Mouse (Mus musculus): ENCODE data around the gene Ctnnbip1. TPM values are rescaled to one million over a fixed set of nuclear protein-coding genes. Genes with fewer than 3 reads are reported as not detected.
A peak's percentile ranks its signal among the peaks of the same experiment; 100 is the strongest.

The Ctnnbip1 gene
- total RNA-seq, 2 experiments from 2014 or later, result 44.7 to 44.8 TPM

- no peak for DNase-seq (ENCODE audit: low spot score in 2 of 2)
Observed at GRCm38 (mm10) chr4:149585236-149585635, 67.2 kb downstream of the Ctnnbip1 start.

DNA sequence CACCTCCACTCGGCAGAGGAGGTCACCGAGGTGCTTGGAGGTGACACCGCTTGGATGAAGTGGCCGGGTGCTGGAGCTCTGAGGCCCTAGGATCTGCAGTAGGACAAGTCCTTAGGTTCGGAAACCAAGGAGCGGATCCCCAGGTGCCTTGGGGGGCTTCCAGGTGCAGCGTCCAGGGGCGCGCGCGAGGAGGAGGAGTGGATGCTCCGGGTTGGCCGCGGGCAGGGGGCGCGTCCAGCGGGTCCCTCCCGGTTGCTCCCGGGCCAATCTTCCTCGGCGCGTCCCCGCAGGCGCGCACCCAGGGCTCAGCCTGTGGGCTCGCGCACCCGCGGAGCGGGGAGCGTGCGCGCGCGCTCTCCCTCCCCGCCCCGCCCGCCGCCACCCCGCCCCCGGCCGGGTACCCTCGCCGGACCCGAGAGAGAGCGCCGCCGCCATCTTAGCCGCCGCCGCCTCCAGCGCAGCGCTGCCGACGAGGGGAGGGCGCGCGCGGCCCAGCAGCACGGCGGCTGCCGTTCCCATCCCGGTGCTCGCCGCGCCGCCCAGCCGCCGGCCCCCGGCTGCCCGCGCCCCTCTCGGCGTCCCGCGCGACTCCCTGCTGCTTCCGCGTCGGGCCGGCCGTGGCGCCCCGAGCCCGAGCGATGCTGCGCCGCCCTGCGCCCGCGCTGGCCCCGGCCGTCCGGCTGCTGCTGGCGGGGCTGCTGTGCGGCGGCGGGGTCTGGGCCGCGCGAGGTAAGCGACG is 68.2 kb downstream of the Ctnnbip1 start, which contains the start of gene Clstn1:
Gene Clstn1, plus strand, starts transcription at position 425 of the 739 bp plus-strand sequence.
- DNase-seq (ENCODE audit: low spot score in 2 of 2), result peak in 1 of 2 experiments; percentile 33

- DNase-seq (ENCODE audit: low spot score in 2 of 2), result no peak
Observed at GRCm38 (mm10) chr4:149586783-149587595, 69.0 kb downstream of the Ctnnbip1 start.

DNA sequence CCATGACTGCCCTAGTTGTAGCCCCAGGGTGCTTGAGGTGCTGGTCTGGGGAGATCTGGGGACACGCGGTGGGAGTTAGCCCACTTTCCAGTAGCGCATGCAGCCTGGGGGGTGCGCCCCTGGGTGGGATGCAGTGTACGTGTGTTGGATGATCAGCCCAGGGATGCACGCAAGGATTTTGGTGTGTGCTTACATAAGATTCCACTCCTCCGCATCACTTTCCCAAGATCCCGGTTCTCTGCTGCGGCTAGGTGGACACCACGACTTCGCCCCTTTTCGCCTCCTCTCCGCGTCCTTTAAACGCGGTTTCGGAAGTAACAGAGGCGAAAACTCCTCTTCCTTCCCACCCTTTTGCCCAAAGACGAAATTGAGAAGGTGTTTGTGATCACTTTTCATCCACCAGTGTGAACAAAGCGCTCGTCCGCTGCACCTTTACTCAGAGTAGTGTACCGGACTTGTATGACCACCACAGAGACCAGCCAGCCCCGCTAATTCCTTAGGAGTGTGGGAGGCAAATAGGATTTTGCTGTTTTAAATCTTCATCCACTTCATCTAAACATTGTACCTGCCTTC is 69.6 kb downstream of the Ctnnbip1 start:
- DNase-seq (ENCODE audit: low spot score in 2 of 2), result no peak

- no peak for DNase-seq (ENCODE audit: low spot score in 2 of 2)
Observed at GRCm38 (mm10) chr4:149590200-149590599, 72.2 kb downstream of the Ctnnbip1 start.

DNA sequence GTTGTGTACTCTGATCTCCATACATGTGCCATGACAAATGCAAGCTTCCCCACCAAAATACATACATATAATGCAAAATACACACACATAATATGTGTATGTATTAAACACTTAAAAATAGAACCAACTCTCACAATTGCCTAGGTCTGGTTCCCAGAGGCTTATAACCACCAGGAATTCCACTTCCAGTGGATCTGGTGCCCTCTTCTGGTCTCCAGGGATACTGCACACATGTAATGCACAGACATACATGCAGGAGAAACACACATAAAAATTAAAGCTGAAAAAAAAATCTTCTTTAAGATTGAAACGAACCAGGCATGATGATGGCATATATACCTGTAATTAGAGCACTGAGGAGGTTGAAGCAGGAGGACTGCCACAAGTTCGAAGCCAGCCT is 73.5 kb downstream of the Ctnnbip1 start:
- DNase-seq (ENCODE audit: low spot score in 2 of 2), result no peak

GRCm38 (mm10) chr4:149594913-149595581 is 77.0 kb downstream of the Ctnnbip1 start:
- DNase-seq (ENCODE audit: low spot score in 2 of 2), result no peak

DNA sequence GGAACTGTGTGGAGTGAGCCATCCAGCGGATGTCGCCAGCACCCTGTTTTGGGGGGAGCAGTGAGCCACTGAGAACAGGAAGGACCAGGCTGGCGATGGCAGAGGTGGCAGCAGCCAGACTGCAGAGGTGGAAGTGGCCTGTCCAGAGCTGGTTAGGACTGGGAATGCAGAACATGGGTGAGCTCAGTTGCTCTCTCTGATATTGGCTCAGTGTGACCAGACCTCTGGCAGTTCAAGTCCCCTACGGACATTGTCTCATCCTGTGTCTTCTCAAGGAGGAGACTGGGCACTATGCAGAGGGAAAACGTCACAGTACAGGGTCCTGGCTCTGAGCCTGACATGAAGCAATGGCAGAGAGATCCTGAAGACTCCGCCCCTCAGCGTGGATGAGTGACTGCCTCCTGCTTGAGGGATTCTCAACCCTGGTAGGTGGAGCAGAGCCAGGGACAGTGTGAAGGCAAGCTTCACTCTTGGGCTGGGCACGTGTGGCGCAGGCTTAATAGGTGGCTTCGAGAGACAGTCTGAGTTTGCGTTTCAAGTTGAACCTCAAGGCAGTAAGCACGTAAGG is 79.7 kb downstream of the Ctnnbip1 start:
- no peak for DNase-seq (ENCODE audit: low spot score in 2 of 2)

GRCm38 (mm10) chr4:149599549-149599948 is 81.5 kb downstream of the Ctnnbip1 start:
- no peak for DNase-seq (ENCODE audit: low spot score in 2 of 2)

GRCm38 (mm10) chr4:149600130-149600529 is 82.1 kb downstream of the Ctnnbip1 start:
- DNase-seq (ENCODE audit: low spot score in 2 of 2), result no peak

- no peak for DNase-seq (ENCODE audit: low spot score in 2 of 2)
Observed at GRCm38 (mm10) chr4:149601484-149601883, 83.4 kb downstream of the Ctnnbip1 start.

- no peak for DNase-seq (ENCODE audit: low spot score in 2 of 2)
Observed at GRCm38 (mm10) chr4:149602236-149602635, 84.2 kb downstream of the Ctnnbip1 start.

DNA sequence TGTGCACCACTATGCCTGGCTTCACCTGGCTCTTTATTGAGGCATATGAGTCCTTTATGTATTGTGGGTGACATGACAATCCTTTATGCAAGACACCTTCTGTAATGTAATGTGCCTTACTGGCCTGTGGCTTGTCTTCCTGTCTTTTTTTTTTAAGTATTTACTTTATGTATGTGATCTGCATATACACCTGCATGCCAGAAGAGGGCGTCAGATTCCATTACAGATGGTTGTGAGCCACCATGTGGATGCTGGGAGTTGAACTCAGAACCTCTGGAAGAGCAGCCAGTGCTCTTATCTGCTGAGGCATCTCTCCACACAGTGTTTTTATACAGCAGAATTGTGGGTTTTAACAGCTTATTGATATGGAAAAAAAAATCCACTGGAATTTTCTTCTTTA is 85.8 kb downstream of the Ctnnbip1 start:
- DNase-seq (ENCODE audit: low spot score in 2 of 2), result no peak

- DNase-seq (ENCODE audit: low spot score in 2 of 2), result no peak
Observed at GRCm38 (mm10) chr4:149604518-149604917, 86.5 kb downstream of the Ctnnbip1 start.

DNA sequence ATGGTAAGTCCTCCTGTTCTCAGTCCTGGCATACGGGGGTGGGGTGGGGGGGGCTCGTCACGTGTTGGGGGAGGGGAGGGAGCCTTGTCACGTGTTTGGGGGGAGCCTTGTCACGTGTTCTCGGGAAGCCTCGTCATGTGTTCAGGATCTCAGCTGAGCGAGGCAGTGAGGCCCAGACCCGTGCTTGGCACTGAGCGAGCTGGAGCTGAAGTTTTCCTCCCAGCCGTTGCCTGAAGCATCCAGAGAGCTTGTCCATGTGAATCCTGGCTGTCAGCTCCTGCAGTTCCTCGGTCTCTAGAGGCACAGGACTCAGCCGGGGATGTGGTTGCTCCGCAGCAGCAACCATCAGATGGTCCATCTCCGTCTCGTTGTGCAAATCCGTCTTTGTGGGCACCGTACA is 88.0 kb downstream of the Ctnnbip1 start:
- no peak for DNase-seq (ENCODE audit: low spot score in 2 of 2)

DNA sequence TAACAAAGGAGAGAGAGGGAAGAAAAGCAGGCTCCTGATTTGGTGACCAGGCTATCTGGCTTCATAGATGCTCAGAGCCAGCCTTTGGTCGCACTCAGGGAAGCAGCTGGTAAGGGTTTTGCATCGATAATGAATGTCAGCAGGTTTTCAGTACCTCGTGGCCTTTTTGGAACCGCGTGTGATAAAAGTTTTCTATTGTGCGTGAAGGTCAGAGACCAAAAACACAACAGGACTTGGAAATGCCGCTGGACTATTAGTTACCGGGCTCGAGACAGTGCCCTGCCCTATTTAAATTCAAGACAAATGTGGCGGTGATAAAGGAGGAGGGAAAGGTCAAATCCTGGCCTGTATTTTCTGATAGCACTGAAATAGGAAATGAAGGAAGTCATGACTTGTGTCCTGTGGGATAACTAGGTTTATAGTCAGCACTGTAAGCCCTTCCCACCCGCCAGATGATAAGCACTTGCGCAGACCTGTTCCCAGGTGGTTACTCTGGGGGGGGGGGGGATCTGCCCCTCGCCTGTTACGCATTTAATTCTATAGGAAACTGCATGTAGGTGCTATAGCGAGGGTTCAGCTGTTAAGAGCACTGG is 88.8 kb downstream of the Ctnnbip1 start:
- no peak for DNase-seq (ENCODE audit: low spot score in 2 of 2)

- no peak for DNase-seq (ENCODE audit: low spot score in 2 of 2)
Observed at GRCm38 (mm10) chr4:149607591-149608308, 89.7 kb downstream of the Ctnnbip1 start.

GRCm38 (mm10) chr4:149608309-149608638 is 90.2 kb downstream of the Ctnnbip1 start:
- DNase-seq (ENCODE audit: low spot score in 2 of 2), result no peak

GRCm38 (mm10) chr4:149609256-149610025 is 91.4 kb downstream of the Ctnnbip1 start:
- DNase-seq (ENCODE audit: low spot score in 2 of 2), result no peak

Measured in adrenal gland, postnatal 4 days (tissue).